Mouse (Mus musculus) right cerebral cortex, postnatal 14 days (tissue): ENCODE measurements around the gene Msx3.
A peak's percentile ranks its signal among the peaks of the same experiment; 100 is the strongest.

ENCODE experiments used
- DNase-seq: peaks from one replicate; pipeline ENCODE4 v3.0.0; 2022

Gene Msx3

GRCm38 (mm10) chr7:140057413-140058407, 8.8 kb upstream of the Msx3 start:
- DNase-seq, result no peak

DNA sequence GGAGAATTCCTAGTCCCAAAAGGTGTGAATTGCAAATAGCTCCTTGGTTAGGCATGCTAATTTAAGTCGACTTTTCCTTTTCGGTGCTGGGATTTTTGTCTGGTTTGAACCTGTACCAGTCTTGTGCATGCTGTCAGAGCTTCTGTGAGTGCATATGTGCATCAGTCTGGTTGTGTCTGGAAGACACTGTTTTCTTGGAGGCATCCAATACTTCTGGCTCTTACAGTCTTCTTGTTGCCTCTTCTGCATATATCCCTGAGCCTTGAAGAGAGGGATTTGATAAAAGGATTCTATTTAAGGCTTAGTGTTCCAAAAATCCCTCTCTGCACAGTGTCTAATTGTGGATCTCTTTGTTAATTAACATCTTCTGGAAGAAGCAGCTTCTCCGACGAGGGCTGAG, 5.2 kb upstream of the Msx3 start:
- DNase-seq, result no peak

DNA sequence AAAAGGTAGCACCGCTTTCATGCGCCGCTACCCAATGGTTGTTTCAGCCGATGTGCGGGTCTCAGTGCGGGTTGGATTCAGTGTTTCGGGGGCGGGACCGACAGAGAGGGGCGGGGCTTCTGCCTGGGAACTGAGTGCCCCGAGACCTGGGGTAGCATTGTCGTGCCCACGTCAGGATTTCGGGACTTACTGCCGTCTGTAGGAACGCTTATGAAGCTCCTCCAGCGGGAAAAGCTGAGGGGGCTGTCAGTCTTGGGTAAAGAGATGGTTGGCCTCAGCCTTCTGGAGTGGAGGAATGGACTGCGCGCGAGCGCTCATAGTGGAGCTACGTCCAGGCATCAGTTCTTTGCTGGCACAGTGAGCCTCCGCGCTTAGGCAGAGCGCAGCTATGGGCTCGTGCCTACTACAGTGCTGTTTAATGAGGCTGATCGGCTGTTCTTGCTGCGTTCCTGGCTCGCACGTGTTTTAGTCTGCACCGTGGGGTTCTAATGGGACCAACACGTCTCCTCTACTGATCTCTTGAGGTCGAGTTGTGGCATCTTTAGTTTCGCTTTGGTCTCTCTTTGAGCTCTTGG, 313 bp upstream of the Msx3 start:
- no peak for DNase-seq

DNA sequence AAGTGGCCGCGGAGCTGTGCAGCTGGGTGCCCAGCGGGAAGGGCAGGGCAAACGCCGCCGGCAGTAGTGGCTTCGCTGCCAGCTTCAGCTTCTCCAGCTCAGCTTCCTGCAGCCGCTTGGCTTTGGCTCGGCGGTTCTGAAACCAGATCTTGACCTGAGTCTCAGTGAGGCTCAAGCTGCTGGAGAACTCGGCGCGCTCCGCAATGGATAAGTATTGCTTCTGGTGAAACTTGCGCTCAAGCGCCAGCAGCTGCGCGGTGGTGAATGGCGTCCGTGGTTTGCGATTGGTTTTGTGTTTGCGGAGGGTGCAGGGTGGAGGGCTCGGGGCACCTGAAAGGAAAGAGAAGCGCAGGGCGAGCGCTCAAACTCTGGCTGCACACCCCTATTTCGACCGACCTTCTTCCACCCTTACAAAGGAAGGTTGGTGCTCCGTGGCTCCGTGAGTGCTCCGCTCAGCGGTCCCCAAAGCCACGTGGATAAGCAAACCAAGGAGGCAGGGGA, 1.0 kb downstream of the Msx3 start:
- DNase-seq, result no peak

GRCm38 (mm10) chr7:140045546-140045945, 3.3 kb downstream of the Msx3 start:
- no peak for DNase-seq

GRCm38 (mm10) chr7:140042728-140043127, 6.2 kb downstream of the Msx3 start:
- no peak for DNase-seq

DNA sequence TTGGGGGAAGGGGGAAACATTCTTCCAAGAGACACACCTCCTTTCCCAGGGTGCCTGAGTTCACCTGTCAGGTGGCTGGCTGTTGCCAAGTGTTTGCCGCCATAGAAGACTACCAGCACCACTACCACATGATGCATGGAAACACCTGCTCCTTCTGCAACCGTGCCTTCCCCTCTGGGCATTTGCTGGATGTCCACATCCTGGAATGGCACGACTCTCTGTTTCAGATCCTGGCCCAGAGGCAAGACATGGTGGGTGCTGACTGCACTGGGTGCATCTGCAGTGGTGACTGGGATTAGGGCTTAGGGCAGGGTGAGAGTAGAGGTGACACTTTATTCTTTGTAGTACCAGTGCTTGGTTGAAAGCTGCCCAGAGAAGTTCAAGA, 11.7 kb downstream of the Msx3 start:
- no peak for DNase-seq

DNA sequence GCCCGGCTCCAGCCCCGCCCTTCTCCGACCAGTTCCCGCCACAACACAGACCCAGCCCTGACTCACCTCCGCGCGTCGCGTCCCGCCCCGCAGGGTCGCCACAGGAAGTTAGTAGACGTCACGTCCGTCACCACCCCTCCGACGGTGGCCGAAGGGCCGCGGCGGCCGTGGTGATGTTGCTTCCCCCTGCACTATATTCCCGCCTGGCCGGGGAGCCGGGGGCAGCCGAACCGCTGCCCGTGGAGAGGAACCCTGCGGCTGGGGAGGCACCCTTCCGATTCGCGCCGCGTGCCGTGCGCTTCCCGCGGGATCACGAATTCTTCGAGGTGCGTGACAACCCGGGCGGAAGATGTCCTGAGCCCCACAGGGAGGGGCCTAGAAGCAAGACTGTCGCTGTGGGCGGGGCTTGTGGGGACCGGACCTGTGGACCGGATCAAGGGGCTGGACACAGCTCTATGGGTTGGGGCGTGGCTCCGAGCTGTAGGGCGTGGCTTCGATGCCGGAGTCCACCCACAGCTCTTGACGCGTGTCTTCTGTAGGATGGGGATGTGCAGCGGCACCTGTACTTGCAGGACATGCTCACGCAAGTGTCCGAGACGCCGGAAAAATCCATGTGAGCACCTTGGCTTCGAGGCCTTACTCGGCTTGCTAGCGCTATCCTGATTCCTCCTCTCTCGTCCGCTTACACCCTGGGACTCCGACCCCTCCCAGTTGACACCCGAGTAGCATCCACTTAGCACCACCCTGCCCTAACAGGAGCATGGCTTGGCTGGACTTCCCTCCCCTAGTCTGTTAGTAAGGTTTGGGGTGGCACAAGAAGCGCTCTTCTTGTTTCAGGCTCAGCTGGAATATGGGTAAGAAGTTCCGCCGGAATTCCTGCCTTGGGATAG, 12.4 kb downstream of the Msx3 start, which contains the start of the genes Zfp511 and Tubgcp2:
Gene Zfp511 (plus strand): TSS at position 111 of the 890 bp plus-strand sequence.
Gene Tubgcp2 (minus strand): TSS at position 389 of the 890 bp plus-strand sequence.
- peak; percentile 92 for DNase-seq

DNA sequence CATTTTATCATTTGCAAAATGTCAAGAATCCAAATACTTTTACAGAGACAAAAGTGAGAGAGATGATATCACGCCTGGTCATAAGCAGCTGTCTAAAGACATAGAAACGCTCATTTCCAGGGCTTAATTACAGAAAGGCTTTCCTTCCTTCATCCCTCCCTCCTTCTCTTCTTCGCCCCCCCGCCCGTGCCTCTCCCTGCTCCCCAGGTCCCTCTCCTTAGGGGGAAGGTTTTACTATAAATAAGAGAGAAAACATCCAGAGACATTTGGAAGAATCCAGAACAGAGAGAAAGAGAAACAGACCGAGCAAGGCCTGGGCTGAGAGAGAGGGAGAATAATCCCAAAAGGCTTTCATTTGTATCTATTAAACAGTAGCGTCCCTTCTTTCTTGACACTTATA, 13.4 kb downstream of the Msx3 start:
- DNase-seq, result no peak

- DNase-seq, result no peak
Observed at GRCm38 (mm10) chr7:140033386-140033785, 15.5 kb downstream of the Msx3 start.

DNA sequence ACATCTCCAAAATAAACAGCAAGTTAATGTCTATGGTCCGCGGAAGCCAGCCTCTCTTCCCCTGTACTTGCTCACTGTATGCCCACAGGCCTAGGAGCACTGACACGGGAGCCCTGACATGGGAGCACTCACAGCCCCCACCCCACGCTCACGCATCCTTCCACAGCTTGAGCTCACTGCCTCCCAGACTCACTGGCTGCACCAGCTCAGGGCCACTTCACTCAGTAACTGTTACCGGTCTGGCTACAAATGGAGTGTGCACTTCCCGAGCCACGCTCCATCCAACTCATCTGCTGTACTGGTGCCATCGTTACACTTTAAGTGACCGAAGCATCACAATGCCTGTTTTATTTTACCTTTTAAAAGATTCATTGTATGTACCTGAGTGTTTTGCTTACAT, 16.5 kb downstream of the Msx3 start:
- DNase-seq, result no peak

DNA sequence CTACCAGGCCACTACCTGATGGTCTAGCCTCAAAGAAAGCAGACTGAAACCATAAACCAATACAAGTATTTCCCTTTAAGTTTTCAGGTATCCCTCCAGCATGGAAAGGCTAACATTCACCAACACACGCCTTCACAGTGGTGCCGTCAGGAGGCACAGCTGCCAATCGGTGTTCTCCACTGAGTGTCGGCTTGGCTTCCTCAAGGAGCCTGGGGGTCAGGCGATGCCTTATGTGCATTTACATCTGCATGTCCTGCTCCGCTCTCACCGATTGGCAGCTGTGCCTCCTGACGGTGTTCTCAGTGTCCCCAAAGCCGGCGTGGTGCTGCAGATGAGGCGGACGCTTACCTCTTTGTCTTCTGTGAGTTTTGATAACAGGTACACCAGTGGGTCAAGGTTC, 17.1 kb downstream of the Msx3 start:
- DNase-seq, result no peak

- DNase-seq, result no peak
Observed at GRCm38 (mm10) chr7:140011336-140011735, 37.6 kb downstream of the Msx3 start.

- no peak for DNase-seq
Observed at GRCm38 (mm10) chr7:140007781-140008180, 41.1 kb downstream of the Msx3 start.

- no peak for DNase-seq
Observed at GRCm38 (mm10) chr7:140006861-140007611, 41.9 kb downstream of the Msx3 start.

DNA sequence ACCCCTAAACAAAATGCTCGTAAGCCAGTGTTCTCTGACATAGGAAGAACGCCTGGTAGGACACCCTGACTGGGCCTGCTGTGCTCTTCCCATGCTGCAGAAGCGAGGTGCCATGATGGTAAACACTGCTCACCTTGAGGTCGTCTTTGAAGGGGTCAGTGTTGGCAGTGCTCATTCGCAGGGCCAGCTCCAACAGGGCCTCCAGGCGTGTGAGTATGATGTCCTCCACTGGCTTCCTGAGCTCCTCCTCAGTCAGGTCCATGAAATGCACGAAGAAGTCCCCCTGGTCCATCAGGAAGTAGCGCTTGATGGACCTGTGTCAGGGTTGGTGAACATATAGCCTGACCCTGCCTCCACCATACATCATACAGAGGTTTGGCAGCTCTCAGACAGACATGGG, 44.2 kb downstream of the Msx3 start:
- DNase-seq, result no peak

DNA sequence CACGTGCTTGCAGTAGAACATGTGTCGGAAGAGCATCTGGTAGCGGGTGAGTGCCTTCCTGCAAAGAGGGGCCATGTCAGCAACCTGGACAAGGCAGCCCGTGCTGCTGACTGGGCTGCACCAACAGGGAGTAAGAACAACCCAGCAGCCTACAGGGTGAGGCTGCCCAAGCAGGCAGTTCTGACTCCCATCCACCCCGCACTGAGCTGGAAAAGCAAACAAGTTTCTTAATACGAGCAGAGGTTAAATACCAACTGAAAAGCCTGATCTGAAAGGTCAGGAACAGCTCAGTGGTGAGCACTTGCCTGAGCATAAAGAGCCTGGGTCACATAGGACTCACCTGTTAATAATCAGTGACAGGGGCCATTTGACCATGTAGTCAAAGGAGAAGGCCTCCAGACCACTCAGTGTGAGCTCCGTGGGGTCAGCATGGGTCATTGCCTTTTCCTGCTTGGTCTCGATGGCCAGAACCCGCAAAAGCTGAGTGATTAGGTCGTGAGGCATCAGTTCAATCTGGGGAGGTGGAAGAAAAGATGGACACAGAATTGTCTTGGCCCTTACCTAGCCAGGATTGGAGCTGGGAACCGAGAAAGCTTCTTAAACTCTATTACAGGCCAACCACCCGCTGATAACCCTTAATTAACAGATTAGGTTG, 47.7 kb downstream of the Msx3 start:
- no peak for DNase-seq

DNA sequence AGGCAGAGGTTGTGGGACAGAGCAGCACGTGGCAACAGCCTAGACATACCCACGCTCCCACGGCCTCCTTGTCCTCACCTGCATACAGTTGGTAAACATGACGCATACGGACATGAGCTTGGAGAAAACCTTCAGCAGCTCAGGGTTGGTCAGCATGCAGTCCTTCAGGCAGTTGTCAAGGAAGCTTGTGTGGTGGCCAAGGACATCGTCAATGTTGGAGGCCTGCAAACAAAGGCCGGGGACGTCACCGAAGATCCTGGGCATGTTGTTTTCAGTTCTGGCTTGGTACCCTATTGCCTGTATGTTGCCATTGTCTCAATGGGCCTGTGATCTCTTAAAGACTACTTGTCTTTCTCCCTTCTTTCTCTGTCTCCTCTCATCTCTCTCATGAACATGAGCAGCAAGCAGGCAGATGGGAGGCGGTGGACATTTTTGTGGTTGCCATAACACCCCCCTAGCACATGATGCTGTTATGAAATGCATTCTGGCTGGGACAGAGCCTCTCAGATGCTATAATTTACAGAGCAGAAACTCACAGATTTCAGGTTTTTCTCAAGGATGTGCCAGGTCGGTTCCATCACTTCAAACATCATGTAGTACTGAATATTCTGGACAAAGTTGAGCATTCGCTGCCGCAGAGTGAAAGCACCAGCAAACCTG, 50.1 kb downstream of the Msx3 start:
- DNase-seq, result no peak
